Mouse (Mus musculus): ENCODE data around the gene Gpr31b.
"Not testable (repeated sequence)": the region's sequence is repeated elsewhere in the genome, so short reads cannot be mapped to it uniquely, and the experiment has no call there.

DNA sequence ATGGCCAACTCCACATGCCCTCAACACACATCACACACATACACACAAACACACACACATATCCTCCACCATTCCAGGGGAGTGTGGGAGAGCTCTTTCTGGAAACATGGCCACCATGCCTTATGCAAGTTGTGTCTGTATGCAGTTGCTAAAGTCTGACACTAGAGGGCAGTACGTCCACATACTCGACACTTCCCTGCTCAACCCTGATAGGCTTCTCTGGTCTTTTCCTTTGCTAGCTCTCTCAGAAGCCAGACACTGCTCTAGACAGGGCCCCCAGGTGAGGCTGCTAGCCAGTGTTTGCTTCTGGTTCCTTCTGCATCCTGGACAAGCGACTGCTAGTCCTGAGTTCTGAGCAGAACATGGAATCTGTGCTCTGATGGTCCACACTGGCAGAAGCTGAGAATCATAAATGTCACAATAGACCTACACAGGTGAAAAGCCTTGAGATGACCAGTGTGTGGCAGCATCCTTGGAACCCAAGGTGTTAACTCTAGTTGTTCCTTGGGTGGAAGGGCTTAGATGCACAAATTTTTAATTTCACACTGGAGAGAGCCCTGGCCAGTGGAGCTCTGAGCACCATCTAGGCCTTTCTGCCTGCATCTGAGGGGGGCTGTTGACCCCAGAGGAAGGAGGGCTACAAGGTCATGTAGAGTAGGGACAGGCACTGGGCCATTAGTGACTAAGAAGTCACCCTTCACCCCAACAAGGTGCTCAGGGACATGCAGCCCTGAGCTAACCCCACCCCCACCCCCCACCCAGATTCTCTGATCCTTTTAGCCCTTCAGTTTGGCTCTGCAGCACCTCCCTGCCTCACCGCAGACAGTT, 8.0 kb downstream of the Gpr31b start:
- peak; percentile 26; the same call in 1 of the 2 replicates for TF ChIP-seq CTCF (IDR thresholded peaks at IDR 0.05; ENCODE audit: borderline replicate concordance, extremely low read depth, insufficient read depth, insufficient read length)
- TF ChIP-seq POLR2A (IDR thresholded peaks at IDR 0.05; ENCODE audit: borderline replicate concordance, extremely low read depth, insufficient read depth, insufficient read length, poor library complexity, severe bottlenecking): not testable (repeated sequence)

Data from brain, embryonic 14.5 days (tissue).